Mouse (Mus musculus): ENCODE measurements around the gene Slc13a1. TPM values are rescaled to one million over a fixed set of nuclear protein-coding genes. Genes with fewer than 3 reads are reported as not detected.

The Slc13a1 gene
- total RNA-seq (2023), result 0.56 TPM

GRCm38 (mm10) chr6:24167734-24168327 is at the start of gene Slc13a1:
Slc13a1 (minus strand) TSS chr6:24168092.

Other genes starting within 250 kb of the Slc13a1 start
- not detected for gene Tas2r118, start 198.0 kb downstream of the Slc13a1 start, total RNA-seq (2023)